Mouse (Mus musculus): ENCODE measurements around the gene Tecpr1. TPM values are rescaled to one million over a fixed set of nuclear protein-coding genes. Genes with fewer than 3 reads are reported as not detected.

The Tecpr1 gene
- polyA plus RNA-seq, 1 experiment from 2014 or later, result 48.2 TPM

DNA sequence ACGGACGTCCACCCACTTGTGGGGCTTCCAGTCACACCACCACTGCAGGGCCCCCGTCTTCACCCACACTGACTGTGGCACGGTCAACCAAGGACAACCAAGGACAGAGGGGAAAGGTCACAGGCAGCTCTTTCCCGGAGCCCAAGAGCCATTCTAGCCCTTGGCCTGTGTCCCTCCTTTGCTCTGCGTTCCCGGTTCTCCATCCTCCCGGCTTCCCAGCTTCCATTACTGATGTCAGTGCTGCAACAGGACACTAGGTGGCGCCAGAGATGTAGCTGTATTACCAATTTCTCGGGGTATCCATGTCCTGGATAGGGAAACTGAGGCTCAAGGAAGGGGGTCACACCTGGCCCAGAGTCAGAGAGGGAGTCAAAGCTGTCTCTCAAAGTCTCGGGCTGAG, 15.9 kb downstream of the Tecpr1 start:
- ATAC-seq, result no peak
- H3K36me3 ChIP-seq (ENCODE audit: control insufficient read depth, insufficient read depth, low read length), result peaks cover 53% of the 10 kb centered on the region

DNA sequence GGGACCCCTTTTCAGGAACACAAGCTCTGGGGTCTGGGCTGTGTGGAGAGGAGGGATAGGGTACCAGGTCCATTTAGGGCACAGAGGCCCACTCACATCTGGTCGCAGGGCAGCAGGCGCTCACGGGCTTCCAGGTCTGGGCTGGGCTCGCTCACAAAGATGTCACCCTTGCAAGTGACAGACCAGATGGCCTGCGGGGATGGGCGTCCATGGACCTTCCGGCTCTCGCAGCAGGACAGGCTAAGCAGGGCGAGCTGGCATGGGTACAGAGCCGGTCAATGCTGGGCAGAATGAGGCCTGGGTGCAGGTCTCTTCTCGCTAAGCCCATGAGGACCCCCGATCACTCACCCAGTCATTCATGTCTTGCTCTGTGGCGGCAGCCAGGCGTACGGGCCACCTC, 17.3 kb downstream of the Tecpr1 start:
- Histone ChIP-seq H3K9ac (ENCODE audit: low read depth, low read length) (no peak overlapping the region), H3K4me3 (ENCODE audit: low read depth, low read length) (no peak overlapping the region), H3K4me2 (ENCODE audit: low read length) (no peak overlapping the region), H3K27me3 (ENCODE audit: control insufficient read depth, insufficient read depth, low read depth, low read length) (no peaks in the 10 kb centered on the region), H3K9me3 (replicated peaks; ENCODE audit: control insufficient read depth, low read length, poor library complexity, severe bottlenecking) (peaks cover 4% of the 10 kb centered on the region; the same call in 1 of the 2 replicates), H3K36me3 (ENCODE audit: control insufficient read depth, insufficient read depth, low read length) (peaks cover 49% of the 10 kb centered on the region), H3K27ac (ENCODE audit: low read length) (no peak overlapping the region), H3K4me1 (ENCODE audit: control insufficient read depth, insufficient read depth, low read length) (no peaks in the 10 kb centered on the region)
- no peak for ATAC-seq
- WGBS, result 96% methylated on average over 15 of the region's 15 CpGs

More for the DNA sequence above, 15.9 kb downstream of the Tecpr1 start:
- H3K27ac ChIP-seq (ENCODE audit: low read length), result no peak overlapping the region
- no peak overlapping the region for H3K4me2 ChIP-seq (ENCODE audit: low read length)
- H3K9me3 ChIP-seq (replicated peaks; ENCODE audit: control insufficient read depth, low read length, poor library complexity, severe bottlenecking), result peaks cover 3% of the 10 kb centered on the region; the same call in 1 of the 2 replicates
- no peaks in the 10 kb centered on the region for H3K27me3 ChIP-seq (ENCODE audit: control insufficient read depth, insufficient read depth, low read depth, low read length)
- H3K9ac ChIP-seq (ENCODE audit: low read depth, low read length), result no peak overlapping the region
- WGBS, result 49% methylated on average over 11 of the region's 11 CpGs
- no peaks in the 10 kb centered on the region for H3K4me1 ChIP-seq (ENCODE audit: control insufficient read depth, insufficient read depth, low read length)
- H3K4me3 ChIP-seq (ENCODE audit: low read depth, low read length), result no peak overlapping the region

- Histone ChIP-seq H3K4me2 (ENCODE audit: low read length) (no peak overlapping the region), H3K4me3 (ENCODE audit: low read depth, low read length) (no peak overlapping the region), H3K9me3 (replicated peaks; ENCODE audit: control insufficient read depth, low read length, poor library complexity, severe bottlenecking) (peaks cover 4% of the 10 kb centered on the region; the same call in 1 of the 2 replicates), H3K27me3 (ENCODE audit: control insufficient read depth, insufficient read depth, low read depth, low read length) (no peaks in the 10 kb centered on the region), H3K4me1 (ENCODE audit: control insufficient read depth, insufficient read depth, low read length) (no peaks in the 10 kb centered on the region), H3K27ac (ENCODE audit: low read length) (no peak overlapping the region), H3K36me3 (ENCODE audit: control insufficient read depth, insufficient read depth, low read length) (peaks cover 38% of the 10 kb centered on the region), H3K9ac (ENCODE audit: low read depth, low read length) (no peak overlapping the region)
- 41% methylated on average over 10 of the region's 10 CpGs for WGBS
- ATAC-seq, result no peak
These were observed 18.5 kb downstream of the Tecpr1 start for GRCm38 (mm10) chr5:144204911-144205310.

DNA sequence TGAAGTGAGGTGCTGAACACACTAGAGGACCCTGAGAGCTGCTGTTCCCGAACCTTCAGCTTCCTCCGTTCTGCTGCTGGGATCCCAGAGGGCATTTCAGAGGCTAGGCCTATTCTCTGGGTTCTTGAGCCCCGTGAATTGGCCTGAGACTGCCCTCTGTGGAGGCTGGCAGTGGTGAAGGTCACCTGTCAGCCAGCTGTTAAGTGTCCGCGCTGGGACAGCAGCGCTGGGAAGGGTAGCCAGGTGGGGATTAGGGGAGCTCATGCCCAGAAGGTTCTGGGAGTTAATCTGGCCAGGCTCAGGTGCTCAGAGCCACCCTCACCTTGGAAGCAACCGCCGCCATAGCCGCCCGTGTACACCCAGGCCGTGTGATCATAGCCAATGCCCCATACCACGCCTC, 19.1 kb downstream of the Tecpr1 start:
- WGBS, result 92% methylated on average over 12 of the region's 12 CpGs
- no peak overlapping the region for H3K9ac ChIP-seq (ENCODE audit: low read depth, low read length)
- H3K9me3 ChIP-seq (replicated peaks; ENCODE audit: control insufficient read depth, low read length, poor library complexity, severe bottlenecking), result peaks cover 4% of the 10 kb centered on the region; the same call in 1 of the 2 replicates
- H3K4me1 ChIP-seq (ENCODE audit: control insufficient read depth, insufficient read depth, low read length), result no peaks in the 10 kb centered on the region
- H3K36me3 ChIP-seq (ENCODE audit: control insufficient read depth, insufficient read depth, low read length), result peaks cover 35% of the 10 kb centered on the region
- no peak overlapping the region for H3K4me3 ChIP-seq (ENCODE audit: low read depth, low read length)
- H3K4me2 ChIP-seq (ENCODE audit: low read length), result no peak overlapping the region
- H3K27ac ChIP-seq (ENCODE audit: low read length), result no peak overlapping the region
- no peaks in the 10 kb centered on the region for H3K27me3 ChIP-seq (ENCODE audit: control insufficient read depth, insufficient read depth, low read depth, low read length)
- no peak for ATAC-seq

DNA sequence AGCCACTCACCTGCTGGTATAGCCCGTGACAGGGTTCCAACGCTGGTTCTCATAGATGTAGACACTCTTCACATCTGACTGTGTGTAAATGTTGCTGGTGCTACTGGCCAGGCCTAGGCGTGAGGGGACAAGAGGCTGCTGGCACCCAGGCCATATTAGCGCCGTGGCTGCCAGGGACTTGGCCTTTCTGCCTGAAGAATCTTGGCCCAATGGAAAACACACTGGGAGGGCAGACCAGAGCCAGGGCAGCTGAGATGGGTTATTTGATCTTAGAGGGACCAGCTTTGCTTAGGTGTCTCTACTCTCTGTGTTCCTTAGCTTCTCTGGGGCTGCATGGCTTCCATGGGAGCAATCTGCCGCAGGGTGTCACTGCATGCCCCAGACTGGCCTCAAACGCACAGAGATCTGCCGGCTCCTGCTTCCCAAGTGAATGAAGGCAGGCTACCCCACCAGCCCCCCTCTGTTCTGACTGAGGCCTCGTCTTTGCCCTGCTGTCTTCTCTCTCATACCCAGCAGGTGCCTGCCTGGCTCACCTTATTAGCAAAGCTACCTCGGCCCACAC, 19.9 kb downstream of the Tecpr1 start:
- 94% methylated on average over 10 of the region's 10 CpGs for WGBS
- ATAC-seq, result no peak
- H3K9ac ChIP-seq (ENCODE audit: low read depth, low read length), result no peak overlapping the region
- no peaks in the 10 kb centered on the region for H3K4me1 ChIP-seq (ENCODE audit: control insufficient read depth, insufficient read depth, low read length)
- no peak overlapping the region for H3K4me3 ChIP-seq (ENCODE audit: low read depth, low read length)
- H3K27me3 ChIP-seq (ENCODE audit: control insufficient read depth, insufficient read depth, low read depth, low read length), result no peaks in the 10 kb centered on the region
- H3K9me3 ChIP-seq (replicated peaks; ENCODE audit: control insufficient read depth, low read length, poor library complexity, severe bottlenecking), result peaks cover 4% of the 10 kb centered on the region; the same call in 1 of the 2 replicates
- H3K27ac ChIP-seq (ENCODE audit: low read length), result no peak overlapping the region
- peaks cover 34% of the 10 kb centered on the region for H3K36me3 ChIP-seq (ENCODE audit: control insufficient read depth, insufficient read depth, low read length)
- H3K4me2 ChIP-seq (ENCODE audit: low read length), result no peak overlapping the region

DNA sequence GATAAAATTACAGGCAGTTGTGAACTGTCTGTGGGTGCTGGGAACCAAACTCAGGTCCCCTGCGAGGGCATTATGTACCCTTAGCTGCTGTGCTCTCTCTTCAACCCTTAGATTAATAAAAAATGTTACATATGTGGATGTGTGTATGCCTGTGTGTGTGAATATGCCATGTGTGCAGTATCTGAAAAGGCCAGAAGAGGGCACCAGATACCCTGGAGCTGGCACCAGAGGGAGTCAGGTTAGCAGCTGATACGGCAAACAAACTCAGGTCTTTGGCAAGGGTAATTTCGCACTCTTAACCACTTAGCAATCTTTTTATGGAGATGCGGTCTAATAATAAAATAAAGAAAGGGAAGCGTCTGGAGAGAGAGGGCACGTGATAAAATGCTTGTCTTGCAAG, 21.0 kb downstream of the Tecpr1 start:
- ATAC-seq, result no peak
- Histone ChIP-seq H3K27ac (ENCODE audit: low read length) (no peak overlapping the region), H3K9me3 (replicated peaks; ENCODE audit: control insufficient read depth, low read length, poor library complexity, severe bottlenecking) (peaks cover 4% of the 10 kb centered on the region; the same call in 1 of the 2 replicates), H3K4me2 (ENCODE audit: low read length) (no peak overlapping the region), H3K4me3 (ENCODE audit: low read depth, low read length) (no peak overlapping the region), H3K36me3 (ENCODE audit: control insufficient read depth, insufficient read depth, low read length) (peaks cover 30% of the 10 kb centered on the region), H3K4me1 (ENCODE audit: control insufficient read depth, insufficient read depth, low read length) (no peaks in the 10 kb centered on the region), H3K9ac (ENCODE audit: low read depth, low read length) (no peak overlapping the region), H3K27me3 (ENCODE audit: control insufficient read depth, insufficient read depth, low read depth, low read length) (no peaks in the 10 kb centered on the region)
- WGBS, result 97% methylated on average over 6 of the region's 6 CpGs

- H3K4me3 ChIP-seq (ENCODE audit: low read depth, low read length), result no peak overlapping the region
- H3K4me1 ChIP-seq (ENCODE audit: control insufficient read depth, insufficient read depth, low read length), result no peaks in the 10 kb centered on the region
- 79% methylated on average over 11 of the region's 11 CpGs for WGBS
- no peaks in the 10 kb centered on the region for H3K27me3 ChIP-seq (ENCODE audit: control insufficient read depth, insufficient read depth, low read depth, low read length)
- peaks cover 4% of the 10 kb centered on the region; the same call in 1 of the 2 replicates for H3K9me3 ChIP-seq (replicated peaks; ENCODE audit: control insufficient read depth, low read length, poor library complexity, severe bottlenecking)
- H3K27ac ChIP-seq (ENCODE audit: low read length), result no peak overlapping the region
- H3K36me3 ChIP-seq (ENCODE audit: control insufficient read depth, insufficient read depth, low read length), result peaks cover 23% of the 10 kb centered on the region
- H3K9ac ChIP-seq (ENCODE audit: low read depth, low read length), result no peak overlapping the region
- no peak overlapping the region for H3K4me2 ChIP-seq (ENCODE audit: low read length)
- ATAC-seq, result no peak
These were observed 22.8 kb downstream of the Tecpr1 start for GRCm38 (mm10) chr5:144200616-144201015.

DNA sequence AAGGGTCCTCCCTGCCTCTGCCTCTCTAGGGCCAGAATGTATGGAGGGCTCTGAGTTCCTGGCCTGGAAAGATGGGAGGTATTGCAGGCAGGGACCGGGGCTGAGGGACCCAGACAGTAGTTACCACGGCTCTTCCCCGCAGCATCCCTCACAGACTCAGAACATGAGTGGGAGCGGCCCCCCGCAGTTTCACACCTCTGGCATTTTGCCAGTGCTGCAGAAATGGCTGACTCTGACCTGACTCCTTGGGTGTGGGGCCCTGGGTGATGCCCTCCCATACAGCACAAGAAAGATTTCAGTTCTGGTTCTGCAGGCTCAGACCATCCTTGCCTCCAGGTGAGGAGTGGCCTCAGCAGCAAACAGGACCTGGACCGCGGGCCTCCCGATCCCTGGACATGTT, 27.8 kb downstream of the Tecpr1 start:
- no peaks in the 10 kb centered on the region for H3K36me3 ChIP-seq (ENCODE audit: control insufficient read depth, insufficient read depth, low read length)
- no peaks in the 10 kb centered on the region for H3K9me3 ChIP-seq (replicated peaks; ENCODE audit: control insufficient read depth, low read length, poor library complexity, severe bottlenecking)
- H3K4me3 ChIP-seq (ENCODE audit: low read depth, low read length), result no peak overlapping the region
- ATAC-seq, result no peak
- no peak overlapping the region for H3K9ac ChIP-seq (ENCODE audit: low read depth, low read length)
- H3K4me1 ChIP-seq (ENCODE audit: control insufficient read depth, insufficient read depth, low read length), result no peaks in the 10 kb centered on the region
- WGBS, result 91% methylated on average over 8 of the region's 8 CpGs
- no peaks in the 10 kb centered on the region for H3K27me3 ChIP-seq (ENCODE audit: control insufficient read depth, insufficient read depth, low read depth, low read length)
- H3K4me2 ChIP-seq (ENCODE audit: low read length), result no peak overlapping the region
- H3K27ac ChIP-seq (ENCODE audit: low read length), result no peak overlapping the region

DNA sequence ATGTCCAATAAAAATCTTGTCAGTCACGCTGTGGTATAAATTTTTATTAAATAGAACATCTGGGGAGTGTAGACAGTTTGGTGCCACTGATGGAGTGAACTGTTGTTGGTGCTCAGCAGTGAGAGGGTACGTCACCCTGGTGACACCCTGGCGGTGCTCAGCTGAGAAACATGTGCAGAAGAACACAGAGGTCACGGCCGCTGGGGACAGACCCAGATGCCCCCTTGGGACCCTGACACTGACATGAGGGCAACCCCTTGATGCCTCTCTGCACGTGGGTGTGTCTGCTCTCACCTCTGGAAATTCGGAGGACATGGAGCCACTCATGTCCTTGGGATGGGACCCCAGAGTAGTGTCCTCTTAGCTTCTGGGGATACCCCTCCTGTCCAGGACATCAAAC, 29.0 kb downstream of the Tecpr1 start:
- Histone ChIP-seq H3K4me2 (ENCODE audit: low read length) (no peak overlapping the region), H3K27me3 (ENCODE audit: control insufficient read depth, insufficient read depth, low read depth, low read length) (no peaks in the 10 kb centered on the region), H3K4me1 (ENCODE audit: control insufficient read depth, insufficient read depth, low read length) (peaks cover 8% of the 10 kb centered on the region), H3K36me3 (ENCODE audit: control insufficient read depth, insufficient read depth, low read length) (no peaks in the 10 kb centered on the region), H3K27ac (ENCODE audit: low read length) (no peak overlapping the region), H3K9ac (ENCODE audit: low read depth, low read length) (no peak overlapping the region), H3K4me3 (ENCODE audit: low read depth, low read length) (no peak overlapping the region), H3K9me3 (replicated peaks; ENCODE audit: control insufficient read depth, low read length, poor library complexity, severe bottlenecking) (no peaks in the 10 kb centered on the region)
- no peak for ATAC-seq
- 79% methylated on average over 7 of the region's 7 CpGs for WGBS

Measured in midbrain, embryonic 16.5 days (tissue).